Mouse (Mus musculus) olfactory bulb, adult 2 months (tissue): ENCODE data around the gene Cacna1i.

Source experiments
- CTCF ChIP-seq: fragments of 200-500 bp; IDR thresholded peaks from 2 replicates; pipeline ENCODE4 v1.5.1; 2012; ENCODE audit warnings: low read depth, mild to moderate bottlenecking, low read length, moderate library complexity; ENCODE audit not compliant: insufficient read depth
- POLR2A ChIP-seq: fragments of 200-500 bp; IDR thresholded peaks from 2 replicates; pipeline ENCODE4 v1.6.1; 2012; ENCODE audit warnings: mild to moderate bottlenecking, low read depth, low read length, moderate library complexity; ENCODE audit not compliant: insufficient read depth

- TF ChIP-seq POLR2A: no peak
- no peak for TF ChIP-seq CTCF
Observed at GRCm38 (mm10) chr15:80415132-80415531, 128.1 kb downstream of the Cacna1i start.
